ENCODE assay signal across 9 mouse cellular contexts in genomic region chr7:3221902-3222419, GRCm38 (mm10). TPM values are rescaled to one million over a fixed set of nuclear protein-coding genes. Genes with fewer than 3 reads are reported as not detected.
DNase-seq lines count a peak whose midpoint lies in the region; TF ChIP-seq lines count a peak whose summit lies in the region.
"Had no signal": no experiment of that assay in that cellular context is flagged by ENCODE, and none has a peak within 500 bp of the region (broad histone marks: within the 10 kb centered on the region; RNA-seq: fewer than 3 reads in every experiment).

No protein-coding gene starts in this region.

- no peak overlapping the region for H3K9ac ChIP-seq in CH12.LX (ENCODE audit: insufficient read depth, low read depth)
- H3K9ac ChIP-seq: liver, embryonic 13.5 days had no signal

- TF ChIP-seq CTCF in CH12.LX (conservative IDR thresholded peaks at IDR 0.05 in 1 of 2, IDR thresholded peaks at IDR 0.05 in 1 of 2; ENCODE audit: low read depth in 2 of 2, low read length in 2 of 2) = peak; percentile 66 to 89

- no peaks in the 10 kb centered on the region for H3K79me2 ChIP-seq in CH12.LX (replicated peaks; ENCODE audit: control insufficient read depth, extremely low read depth, insufficient read depth, poor library complexity, severe bottlenecking)

- in situ Hi-C loops in CH12.LX (cut with MboI; ENCODE audit: low pct_ligation_motif_present, low pct_unique_long_range_greater_than_20kb, low sequenced_read_pairs) = loop anchor here (10.0 kb wide), 1 partner anchor 103 kb away; no protein-coding TSS in a partner anchor

- peak; percentile 95 for TF ChIP-seq RAD21 in CH12.LX (IDR thresholded peaks at IDR 0.05; ENCODE audit: low read depth, low read length)

- peak; percentile 42 for DNase-seq in gastrocnemius, adult 18-20 months (ENCODE audit: low spot score)
- DNase-seq in gastrocnemius, postnatal 36 days = no peak
- DNase-seq in CH12.LX (ENCODE audit: extremely low read depth) = peak; percentile 70
- peak; percentile 37 to 63 for DNase-seq in cerebellum, adult 18-20 months
- peak; percentile 13 to 80 for DNase-seq in frontal cortex, adult 2 months (ENCODE audit: extremely low spot score in 1 of 2, low spot score in 1 of 2)
- DNase-seq in kidney, postnatal 4 days = peak; percentile 43 to 56
- peak; percentile 48 for DNase-seq in lung, postnatal 36 days
- peak; percentile 38 for DNase-seq in right cerebral cortex, postnatal 14 days
- DNase-seq: liver, embryonic 13.5 days had no signal

- no peak overlapping the region for H3K27ac ChIP-seq in CH12.LX (ENCODE audit: insufficient read depth, low read depth)
- H3K27ac ChIP-seq: liver, embryonic 13.5 days had no signal

- no peaks in the 10 kb centered on the region for H3K27me3 ChIP-seq in CH12.LX (replicated peaks)

- dilution Hi-C loops in CH12.LX (cut with MboI; ENCODE audit: extremely low pct_ligation_motif_present, extremely low pct_unique_long_range_greater_than_20kb, low sequenced_read_pairs) = no loop called here

- no peak overlapping the region for H3K4me2 ChIP-seq in CH12.LX (ENCODE audit: insufficient read depth, low read depth, poor library complexity, severe bottlenecking)
- H3K4me2 ChIP-seq: liver, embryonic 13.5 days had no signal

- no peaks in the 10 kb centered on the region for H3K9me3 ChIP-seq in CH12.LX (replicated peaks; ENCODE audit: low read length)
- H3K9me3 ChIP-seq: liver, embryonic 13.5 days had no signal

- intact Hi-C loops in gastrocnemius, postnatal 36 days (cut with DNase I) = loop anchor here (2.0 to 5.0 kb wide), 3 partner anchors 81 to 230 kb away; no protein-coding TSS in a partner anchor

- no peak for TF ChIP-seq POLR2A in CH12.LX (IDR thresholded peaks at IDR 0.05; ENCODE audit: low read depth, low read length)

- no peaks in the 10 kb centered on the region for H3K36me3 ChIP-seq in CH12.LX (replicated peaks in 1 of 2; ENCODE audit: control insufficient read depth in 1 of 2, insufficient read depth in 1 of 2, low read length in 1 of 2)
- H3K36me3 ChIP-seq: liver, embryonic 13.5 days had no signal

- no peak for TF ChIP-seq EP300 in CH12.LX (IDR thresholded peaks at IDR 0.05; ENCODE audit: low read length)

- no peak overlapping the region for H3K4me3 ChIP-seq in CH12.LX (replicated peaks in 1 of 3; ENCODE audit: low read depth in 2 of 3, low read length in 2 of 3, poor library complexity in 1 of 3)
- H3K4me3 ChIP-seq: liver, embryonic 13.5 days had no signal

- no peaks in the 10 kb centered on the region for H3K4me1 ChIP-seq in CH12.LX (ENCODE audit: control insufficient read depth in 1 of 2, insufficient read depth in 2 of 2)
- H3K4me1 ChIP-seq: liver, embryonic 13.5 days had no signal

TF ChIP-seq in CH12.LX, 34 proteins besides CTCF, POLR2A, EP300 and RAD21:
- peak; percentile 47; the same call in 1 of the 2 replicates for TF ChIP-seq ZC3H11A (IDR thresholded peaks at IDR 0.05; ENCODE audit: low read depth, low read length)
- peak; percentile 77 for TF ChIP-seq SMC3 (IDR thresholded peaks at IDR 0.05; ENCODE audit: low read depth, low read length)
- TF ChIP-seq MXI1 (IDR thresholded peaks at IDR 0.05; ENCODE audit: low read depth, low read length) = no peak

RNA-seq across cellular contexts. Expression of gene Nlrp12, which starts 27.6 kb away (rescaled TPM):
- not detected for total RNA-seq in gastrocnemius, adult 18-20 months (2021)
- total RNA-seq in gastrocnemius, postnatal 36 days (2021) = not detected
- total RNA-seq in CH12.LX (2012; rRNA removed) (not detected in 2 replicates), CH12.LX (2014; rRNA removed) (not detected in 2 replicates)
- polyA plus RNA-seq in CH12.LX (2012; ENCODE audit: insufficient read length, low read depth) = not detected in 2 replicates
- polyA plus RNA-seq in frontal cortex, adult 2 months (2012; rRNA removed) = 0.02 and 0.06 TPM in 2 replicates

RNA-seq across cellular contexts. Expression of gene AU018091, which starts 53.0 kb away (rescaled TPM):
- not detected for total RNA-seq in gastrocnemius, adult 18-20 months (2021)
- total RNA-seq in gastrocnemius, postnatal 36 days (2021) = not detected
- total RNA-seq in CH12.LX (2012; rRNA removed) (0.04 and 0.08 TPM in 2 replicates), CH12.LX (2014; rRNA removed) (not detected in 2 replicates)
- polyA plus RNA-seq in CH12.LX (2012; ENCODE audit: insufficient read length, low read depth) = not detected in 2 replicates
- 0.06 TPM in 1 of 2 replicates, not detected in the other for polyA plus RNA-seq in frontal cortex, adult 2 months (2012; rRNA removed)
- polyA plus RNA-seq: liver, embryonic 13.5 days had no signal

Comparison
In these comparisons a context has a peak if more than half of its experiments do, and no peak if none do; other contexts are left out.
1. DNase-seq: peak in gastrocnemius, adult 18-20 months (single experiment), CH12.LX (single experiment), cerebellum, adult 18-20 months (2 of 2), frontal cortex, adult 2 months (2 of 2), kidney, postnatal 4 days (2 of 2), lung, postnatal 36 days (single experiment) and right cerebral cortex, postnatal 14 days (single experiment); none in gastrocnemius, postnatal 36 days (0 of 2).